Mouse (Mus musculus): ENCODE measurements around the gene Mylpf.

Mylpf gene

GRCm38 (mm10) chr7:127207374-127208294, 1.1 kb upstream of the Mylpf start:
- DNase-seq: no peak

- DNase-seq: no peak
Measured at GRCm38 (mm10) chr7:127208295-127208552, 466 bp upstream of the Mylpf start, which contains the start of gene Tbc1d10b. TSS of gene Tbc1d10b (minus strand) at chr7:127208468.

- no peak for DNase-seq
Measured at GRCm38 (mm10) chr7:127209851-127210250, 1.2 kb downstream of the Mylpf start.

DNA sequence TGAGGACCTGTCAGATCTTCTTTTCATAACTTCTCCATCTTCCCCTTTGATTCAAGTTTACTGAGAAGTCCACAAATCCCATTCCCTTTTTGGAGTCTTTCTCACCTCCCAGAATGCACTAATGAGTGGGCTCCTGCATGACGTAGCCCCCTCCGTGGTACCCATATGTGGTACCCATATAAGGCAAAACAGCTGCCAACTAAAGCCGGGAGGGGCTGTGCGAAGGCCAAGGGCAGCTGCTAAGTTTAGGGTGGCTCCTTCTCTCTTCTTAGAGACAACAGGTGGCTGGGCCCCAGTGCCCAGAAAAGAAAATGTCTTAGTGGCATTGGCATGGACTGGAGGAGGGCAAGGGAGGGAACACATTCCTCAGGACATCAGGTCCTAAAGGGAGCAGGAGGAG, 1.6 kb downstream of the Mylpf start:
- DNase-seq: no peak

DNA sequence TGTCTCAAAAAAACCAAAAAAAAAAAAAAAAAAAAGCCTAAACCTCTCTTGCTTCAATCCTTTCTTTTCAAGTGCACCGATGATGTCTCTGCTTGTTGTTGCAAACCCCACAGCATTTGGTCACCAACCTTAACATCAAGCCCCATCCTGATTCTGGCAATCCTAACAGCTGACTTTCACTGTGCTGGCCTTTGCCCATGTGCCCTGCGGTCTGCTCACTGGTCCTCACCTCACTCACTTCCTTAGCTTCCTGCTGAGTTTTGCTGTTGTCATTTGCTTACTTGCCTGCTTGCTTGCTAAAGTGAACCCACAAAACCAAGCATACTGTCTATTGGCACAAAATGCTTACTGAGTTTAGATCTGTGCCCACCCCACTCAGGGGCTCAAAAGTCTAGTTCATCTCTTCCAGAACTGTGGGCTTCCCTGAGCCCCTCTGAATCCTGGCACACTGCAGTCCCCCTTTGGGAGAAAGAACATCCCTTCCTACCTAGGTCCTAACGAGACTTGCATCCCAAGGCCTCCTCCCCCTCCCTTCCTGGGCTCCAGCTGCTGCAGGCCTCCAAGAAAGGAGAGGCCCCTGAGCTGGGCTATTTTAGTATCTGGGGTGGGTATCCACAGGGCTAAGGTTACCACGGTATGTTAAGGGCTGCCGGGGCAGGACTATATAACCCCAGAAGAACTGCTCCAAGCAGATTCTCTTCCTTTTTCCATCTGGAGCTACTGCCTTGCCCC, 2.5 kb downstream of the Mylpf start:
- peak in 1 of 2 experiments; percentile 22 for DNase-seq

- no peak for DNase-seq
Measured at GRCm38 (mm10) chr7:127212432-127213250, 4.0 kb downstream of the Mylpf start.

DNA sequence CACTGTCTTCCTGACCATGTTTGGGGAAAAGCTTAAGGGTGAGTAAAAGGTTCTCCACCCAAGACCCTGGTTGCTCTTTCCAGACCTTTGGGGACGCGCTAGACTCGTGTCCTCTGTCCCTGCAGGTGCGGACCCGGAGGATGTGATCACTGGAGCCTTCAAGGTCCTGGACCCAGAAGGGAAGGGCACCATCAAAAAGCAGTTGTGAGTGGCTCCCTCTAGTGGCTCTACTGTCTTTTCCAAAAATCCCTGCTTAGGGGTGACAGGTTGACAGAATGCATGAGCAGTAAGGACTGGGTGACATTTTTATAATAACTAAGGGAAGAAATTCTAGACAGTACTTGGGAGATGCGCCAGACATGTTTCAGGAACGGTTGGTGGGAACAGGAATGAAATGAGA, 4.8 kb downstream of the Mylpf start:
- DNase-seq: peak; percentile 56 to 57

DNA sequence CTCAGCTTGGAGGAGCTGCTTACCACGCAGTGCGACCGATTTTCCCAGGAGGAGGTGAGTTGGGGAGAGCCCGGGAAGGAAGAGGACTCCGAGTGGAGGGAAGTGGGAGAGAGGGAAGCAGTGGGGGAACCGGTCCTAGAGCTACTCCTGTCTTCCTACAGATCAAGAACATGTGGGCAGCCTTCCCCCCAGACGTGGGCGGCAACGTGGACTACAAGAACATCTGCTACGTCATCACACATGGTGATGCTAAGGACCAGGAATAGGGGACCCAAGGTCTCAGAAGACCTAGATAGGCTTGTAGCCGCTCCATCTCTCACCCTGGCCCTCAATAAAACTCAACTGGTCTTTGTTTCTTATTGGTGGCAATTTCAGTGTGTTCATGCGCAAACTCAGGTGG, 5.2 kb downstream of the Mylpf start:
- no peak for DNase-seq

DNA sequence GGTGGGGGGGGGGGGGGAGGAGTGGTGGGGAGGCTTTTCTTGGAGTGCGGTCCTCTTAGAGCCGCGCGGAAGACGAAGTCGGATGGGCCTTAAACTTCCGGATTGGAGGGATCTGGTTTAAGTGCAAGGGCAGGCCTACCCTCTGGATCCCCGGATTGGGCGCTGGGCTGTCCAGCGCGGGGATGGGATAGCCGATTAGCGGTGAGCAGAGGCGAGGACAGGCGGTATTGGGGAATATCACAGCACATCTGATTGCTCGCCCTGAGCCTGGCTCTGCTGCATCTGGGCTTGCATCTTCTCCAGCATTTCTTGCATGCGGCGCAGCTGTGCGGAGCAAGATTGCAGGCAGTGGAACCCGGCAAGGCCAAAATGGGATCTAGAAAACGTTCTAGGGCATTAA, 5.8 kb downstream of the Mylpf start:
- DNase-seq: no peak

- peak; percentile 73 to 77 for DNase-seq
Measured at GRCm38 (mm10) chr7:127214981-127215871, 6.5 kb downstream of the Mylpf start.

DNA sequence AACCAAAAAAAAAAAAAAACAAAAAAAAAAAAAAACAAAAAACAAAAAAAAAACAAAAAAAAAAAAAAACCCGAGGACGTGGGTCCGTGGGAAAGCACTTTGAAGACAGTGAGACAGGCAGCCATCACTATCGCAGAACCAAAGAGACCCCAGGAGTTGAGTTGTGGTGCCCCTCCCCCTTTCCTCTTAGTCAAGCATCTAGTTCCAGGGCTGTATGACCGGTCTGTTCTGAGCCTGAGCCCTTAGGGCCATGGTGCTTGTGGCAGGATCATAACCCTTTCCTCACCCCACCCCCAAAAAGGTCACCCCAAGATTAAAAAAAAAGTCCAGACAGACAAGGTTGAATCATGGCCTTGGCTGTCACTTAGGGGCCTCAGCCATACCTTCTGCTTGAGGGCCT, 7.6 kb downstream of the Mylpf start:
- no peak for DNase-seq

GRCm38 (mm10) chr7:127217475-127217874, 8.8 kb downstream of the Mylpf start:
- no peak for DNase-seq

DNA sequence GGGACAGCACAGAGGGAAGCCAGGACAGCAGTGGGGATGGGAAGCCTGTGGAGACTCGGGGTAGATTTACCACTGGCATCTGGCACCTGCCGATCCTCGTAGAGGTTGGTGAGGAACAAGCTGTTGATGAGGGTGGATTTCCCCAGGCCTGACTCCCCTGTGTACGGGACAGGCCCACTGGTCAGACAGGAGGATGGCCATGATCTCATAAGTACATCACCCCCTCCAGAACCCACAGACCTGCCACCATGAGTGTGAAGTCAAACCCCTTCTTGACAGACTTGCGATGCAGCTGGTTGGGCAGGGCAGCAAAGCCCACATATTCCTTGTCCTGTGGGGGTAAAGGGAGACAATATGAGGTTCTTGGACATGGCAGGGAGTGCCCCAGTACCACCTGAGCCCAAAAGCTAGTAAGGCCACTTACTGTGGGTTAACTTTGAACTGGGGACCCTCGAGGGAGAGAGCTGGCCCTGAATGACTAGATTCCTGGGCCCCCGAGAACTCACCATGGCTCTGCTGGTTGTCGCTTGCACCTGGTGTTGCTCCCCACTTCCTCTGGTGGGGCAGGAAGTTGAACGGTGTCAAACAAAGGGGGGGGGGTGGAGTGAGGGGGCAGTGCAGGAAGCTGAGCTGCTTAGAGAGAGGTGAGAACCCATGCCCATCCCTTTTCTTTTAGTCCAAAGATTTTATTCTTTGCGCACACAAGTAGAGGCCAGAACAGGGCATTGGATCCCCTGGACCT, 9.4 kb downstream of the Mylpf start:
- DNase-seq: peak; percentile 62 to 70

DNA sequence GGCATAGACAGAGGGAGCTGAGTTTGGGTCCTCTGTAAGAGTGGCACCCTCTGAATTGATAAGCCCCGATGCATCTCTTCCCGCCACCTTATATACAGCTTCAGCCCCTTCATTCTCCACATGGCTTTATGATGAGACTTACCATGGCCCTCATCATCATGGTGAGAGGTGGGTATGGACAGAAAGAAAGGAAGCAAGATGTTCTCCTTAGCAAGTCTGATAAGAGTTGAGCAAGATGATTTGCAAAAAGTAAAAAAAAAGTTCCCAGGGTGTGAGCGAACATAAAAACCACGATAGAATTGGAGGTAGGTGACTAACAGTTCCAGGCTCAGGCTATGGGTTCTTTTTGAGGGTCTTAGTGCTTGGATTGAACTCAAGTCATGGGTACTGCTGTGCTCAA, 10.0 kb downstream of the Mylpf start:
- no peak for DNase-seq

DNA sequence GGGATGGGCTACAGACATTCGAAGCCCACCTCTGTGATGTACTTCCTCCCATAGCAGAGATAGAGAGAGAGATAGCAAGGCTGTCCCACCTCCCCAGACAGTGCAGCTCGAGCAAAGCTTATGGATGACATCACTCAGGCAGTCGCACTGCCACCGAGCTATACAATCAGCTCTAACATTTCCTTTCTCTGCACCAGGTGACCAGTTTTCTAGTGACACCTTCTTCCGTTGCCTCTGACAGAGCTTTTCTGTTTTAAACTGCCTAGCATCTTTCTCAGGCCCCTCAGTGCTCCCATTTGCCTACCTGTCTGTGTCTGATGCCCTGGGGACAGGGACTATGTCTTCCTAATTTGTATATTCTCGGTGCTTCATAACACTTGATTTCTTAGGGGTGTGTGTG, 11.8 kb downstream of the Mylpf start:
- peak in 1 of 2 experiments; percentile 28 for DNase-seq

- DNase-seq: no peak
Measured at GRCm38 (mm10) chr7:127223106-127223505, 14.4 kb downstream of the Mylpf start.

DNA sequence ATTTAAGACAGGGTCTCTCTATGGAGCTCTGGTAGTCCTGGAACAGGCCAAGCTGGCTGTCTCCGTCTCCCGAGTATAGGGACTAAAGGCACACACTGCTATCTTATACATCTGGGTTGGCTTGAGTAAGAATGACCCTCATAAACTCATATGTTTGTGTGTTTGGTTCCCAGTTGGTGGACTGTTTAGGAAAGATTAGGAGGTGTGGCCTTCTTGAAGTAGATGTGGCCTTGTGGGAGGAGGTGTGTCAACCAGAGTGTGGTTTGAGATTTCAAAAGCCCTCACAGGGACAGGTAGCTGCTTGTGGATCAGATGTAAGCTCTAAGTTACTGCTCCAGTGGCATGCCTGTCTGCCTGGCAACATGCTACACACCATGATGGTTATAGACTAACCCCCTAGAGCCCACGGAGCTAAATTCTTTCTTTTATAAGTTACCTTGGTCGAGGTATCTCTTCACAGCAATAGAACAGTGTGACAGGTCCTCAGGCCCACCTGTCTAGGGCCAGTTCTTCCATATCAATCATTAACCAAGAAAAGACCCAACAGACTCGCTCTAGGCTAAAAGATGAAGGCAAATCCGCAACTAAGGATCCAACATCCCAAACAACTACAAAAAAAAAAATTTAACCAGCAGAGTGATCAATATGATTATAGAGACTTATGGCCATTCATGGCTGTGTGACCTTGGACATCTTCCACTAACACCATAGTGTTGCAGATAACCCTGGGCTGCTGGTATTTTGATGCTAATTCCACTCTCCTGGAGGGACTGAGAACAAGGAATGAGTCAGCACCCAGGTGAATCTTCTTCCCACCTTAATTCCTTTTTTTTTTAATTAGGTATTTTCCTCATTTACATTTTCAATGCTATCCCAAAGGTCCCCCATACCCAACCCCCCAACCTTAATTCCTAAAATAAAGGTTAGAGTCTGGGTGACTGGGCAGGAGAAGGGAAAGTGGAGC, 15.1 kb downstream of the Mylpf start:
- no peak for DNase-seq

GRCm38 (mm10) chr7:127224616-127225015, 15.9 kb downstream of the Mylpf start:
- DNase-seq: no peak

- no peak for DNase-seq
Measured at GRCm38 (mm10) chr7:127225147-127225995, 16.7 kb downstream of the Mylpf start.
